Mouse (Mus musculus) liver, postnatal 0 days (tissue): ENCODE data around the gene Cdc42ep4.

Experiments
- CTCF ChIP-seq: sonication (generic); IDR thresholded peaks from 2 replicates; pipeline ENCODE4 v1.5.1; 2016; ENCODE audit warnings: antibody characterized with exemption, low read depth
- EP300 ChIP-seq: IDR thresholded peaks from 2 replicates; pipeline ENCODE4 v1.6.1; 2016; ENCODE audit warnings: antibody characterized with exemption, low read depth, mild to moderate bottlenecking

DNA sequence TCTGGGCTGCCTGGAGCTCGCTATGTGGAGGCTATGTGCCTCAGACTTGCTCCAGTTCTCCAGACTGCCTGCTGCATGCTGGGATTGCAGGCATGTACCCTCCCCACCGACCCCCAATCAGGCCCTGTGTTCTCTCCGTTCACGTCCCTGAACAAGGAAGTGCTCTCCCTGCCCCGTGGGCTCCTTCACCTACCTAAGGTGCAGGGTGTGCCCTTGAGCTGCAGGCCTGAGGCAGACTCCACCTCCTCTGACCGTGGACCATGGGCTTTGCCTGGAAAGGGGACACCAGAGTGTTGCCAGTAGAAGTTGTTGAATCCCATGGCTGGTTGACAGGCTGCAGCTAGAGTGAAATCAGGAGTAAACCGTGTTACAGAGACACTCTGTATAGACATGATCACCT lies 52.0 kb downstream of the Cdc42ep4 start:
- TF ChIP-seq CTCF (no peak), EP300 (no peak)
